Mouse (Mus musculus) olfactory bulb, adult 2 months (tissue): ENCODE results near the gene Wfdc12.

Source experiments
- CTCF ChIP-seq: fragments of 200-500 bp; IDR thresholded peaks from 2 replicates; pipeline ENCODE4 v1.5.1; 2012; ENCODE audit warnings: low read depth, mild to moderate bottlenecking, low read length, moderate library complexity; ENCODE audit not compliant: insufficient read depth
- POLR2A ChIP-seq: fragments of 200-500 bp; IDR thresholded peaks from 2 replicates; pipeline ENCODE4 v1.6.1; 2012; ENCODE audit warnings: mild to moderate bottlenecking, low read depth, low read length, moderate library complexity; ENCODE audit not compliant: insufficient read depth

- TF ChIP-seq CTCF (no peak), POLR2A (no peak)
Measured at GRCm38 (mm10) chr2:164164941-164165340, 25.5 kb downstream of the Wfdc12 start.
